Mouse (Mus musculus) spleen, adult 18-20 months (tissue): ENCODE data around the gene Mip.
"Not testable (repeated sequence)": the region's sequence is repeated elsewhere in the genome, so short reads cannot be mapped to it uniquely, and the experiment has no call there.

Source experiments
- DNase-seq, 2 experiments: peaks; one replicate each; pipeline ENCODE4 v3.0.0; 2022; ENCODE audit warnings: mixed read lengths in 2 of 2

Gene Mip

GRCm38 (mm10) chr10:128211390-128212108 lies 14.1 kb upstream of the Mip start, which contains the start of gene Spryd4:
TSS of gene Spryd4 (minus strand) at chr10:128211807.
- peak; percentile 76 to 91 for DNase-seq

- DNase-seq: no peak
Observed at GRCm38 (mm10) chr10:128212148-128212547, 13.5 kb upstream of the Mip start.

- peak; percentile 36 to 63 for DNase-seq
Observed at GRCm38 (mm10) chr10:128212871-128213323, 12.7 kb upstream of the Mip start.

- not testable (repeated sequence) for DNase-seq
Observed at GRCm38 (mm10) chr10:128214112-128214511, 11.5 kb upstream of the Mip start.

- no peak for DNase-seq
Observed at GRCm38 (mm10) chr10:128214981-128215380, 10.7 kb upstream of the Mip start.

- DNase-seq: no peak
Observed at GRCm38 (mm10) chr10:128218387-128219117, 7.1 kb upstream of the Mip start.

GRCm38 (mm10) chr10:128221533-128222286 lies 3.9 kb upstream of the Mip start:
- no peak for DNase-seq

- no peak for DNase-seq
Observed at GRCm38 (mm10) chr10:128225064-128225463, 574 bp upstream of the Mip start.

GRCm38 (mm10) chr10:128227592-128227991 lies 2.0 kb downstream of the Mip start:
- no peak for DNase-seq

GRCm38 (mm10) chr10:128228009-128228408 lies 2.4 kb downstream of the Mip start:
- no peak for DNase-seq

GRCm38 (mm10) chr10:128230582-128230981 lies 4.9 kb downstream of the Mip start:
- DNase-seq: no peak

GRCm38 (mm10) chr10:128231146-128231545 lies 5.5 kb downstream of the Mip start:
- DNase-seq: no peak

GRCm38 (mm10) chr10:128231697-128232419 lies 6.2 kb downstream of the Mip start, which contains the start of gene Timeless:
TSS of gene Timeless (plus strand) at chr10:128232065.
- peak; percentile 80 to 93 for DNase-seq

GRCm38 (mm10) chr10:128232420-128232985 lies 6.9 kb downstream of the Mip start:
- peak in 1 of 2 experiments; percentile 41 for DNase-seq

- no peak for DNase-seq
Observed at GRCm38 (mm10) chr10:128236321-128236720, 10.7 kb downstream of the Mip start.

- no peak for DNase-seq
Observed at GRCm38 (mm10) chr10:128237807-128238480, 12.3 kb downstream of the Mip start.

- DNase-seq: no peak
Observed at GRCm38 (mm10) chr10:128239140-128239539, 13.5 kb downstream of the Mip start.

GRCm38 (mm10) chr10:128240131-128240530 lies 14.5 kb downstream of the Mip start:
- DNase-seq: no peak

GRCm38 (mm10) chr10:128243252-128243651 lies 17.6 kb downstream of the Mip start:
- no peak for DNase-seq

- no peak for DNase-seq
Observed at GRCm38 (mm10) chr10:128244121-128244520, 18.5 kb downstream of the Mip start.

- DNase-seq: no peak
Observed at GRCm38 (mm10) chr10:128247020-128247732, 21.5 kb downstream of the Mip start.
